Mouse (Mus musculus) intestine, postnatal 0 days (tissue): ENCODE results near the gene Fgfr2. TPM values are rescaled to one million over a fixed set of nuclear protein-coding genes. Genes with fewer than 3 reads are reported as not detected.
A peak's percentile ranks its signal among the peaks of the same experiment; 100 is the strongest.

Experiments
- ATAC-seq: fragments of 200-750 bp; cut with Nextera tagmentation; 2 replicates; pipeline ENCODE4 v1.8.0; 2017; ENCODE audit warnings: mild to moderate bottlenecking, moderate TSS enrichment, moderate library complexity
- H3K27ac ChIP-seq: fragments of 300-500 bp; sonication (generic); 2 replicates; pipeline ENCODE4 v1.5.1; 2014; ENCODE audit warnings: mild to moderate bottlenecking, low read depth, low read length, moderate library complexity
- H3K27me3 ChIP-seq: fragments of 300-500 bp; sonication (generic); replicated peaks from 2 replicates; pipeline ENCODE4 v1.6.1; 2014; ENCODE audit warnings: low read length, mixed read lengths; ENCODE audit not compliant: control insufficient read depth, insufficient read depth
- H3K36me3 ChIP-seq: fragments of 300-500 bp; sonication (generic); 2 replicates; pipeline ENCODE4 v1.6.1; 2014; ENCODE audit warnings: mild to moderate bottlenecking, moderate library complexity; ENCODE audit not compliant: control insufficient read depth, insufficient read depth
- H3K4me1 ChIP-seq: fragments of 300-500 bp; sonication (generic); replicated peaks from 2 replicates; pipeline ENCODE4 v1.6.1; 2014; ENCODE audit warnings: antibody characterized with exemption, low read length, mixed read lengths; ENCODE audit not compliant: control insufficient read depth, insufficient read depth
- H3K4me2 ChIP-seq: fragments of 300-500 bp; sonication (generic); replicated peaks from 2 replicates; pipeline ENCODE4 v1.6.1; 2014; ENCODE audit warnings: low read depth, mild to moderate bottlenecking, moderate library complexity
- H3K4me3 ChIP-seq: fragments of 300-500 bp; sonication (generic); 2 replicates; pipeline ENCODE4 v1.5.1; 2014; ENCODE audit warnings: low read depth, low read length
- H3K9ac ChIP-seq: fragments of 300-500 bp; sonication (generic); 2 replicates; pipeline ENCODE4 v1.6.1; 2014; ENCODE audit warnings: mild to moderate bottlenecking, low read depth, low read length
- H3K9me3 ChIP-seq: fragments of 300-500 bp; sonication (generic); 2 replicates; pipeline ENCODE4 v1.6.1; 2016; ENCODE audit warnings: mixed run types; ENCODE audit not compliant: control insufficient read depth
- CTCF ChIP-seq: sonication (generic); IDR thresholded peaks from 2 replicates; pipeline ENCODE4 v1.5.1; 2016; ENCODE audit warnings: low read depth, mild to moderate bottlenecking, control low read depth, antibody characterized with exemption, moderate library complexity
- WGBS: fragments of 180-500 bp; shearing (Covaris S2); extraction: QIAGEN DNeasy Blood & Tissue Kit; methylation state at CpG from one replicate; pipeline ENCODE4 v1.1.7; 2014; 5-methylcytosine and 5-hydroxymethylcytosine counted together
- polyA plus RNA-seq: library from polyadenylated mRNA; unstranded; fragments of >200 nt; fragmentation: Nextera tagmentation; extraction: Ambion mirVana; gene quantifications from 2 replicates; pipeline ENCODE4 v1.2.1, GENCODE M21; 2015

The Fgfr2 gene
- polyA plus RNA-seq, 1 experiment from 2014 or later: 29.5 TPM

- 70% methylated on average over 3 of the region's 3 CpGs for WGBS
Measured at GRCm38 (mm10) chr7:132477753-132478152, 645.4 kb downstream of the Fgfr2 start.

GRCm38 (mm10) chr7:132476491-132476890 lies 646.7 kb downstream of the Fgfr2 start:
- no peak overlapping the region for H3K27ac ChIP-seq
- ATAC-seq: no peak
- WGBS: 95% methylated on average over 2 of the region's 2 CpGs
- H3K4me2 ChIP-seq: no peak overlapping the region
- H3K9ac ChIP-seq: no peak overlapping the region
- TF ChIP-seq CTCF: no peak
- H3K9me3 ChIP-seq: no peaks in the 10 kb centered on the region
- H3K4me1 ChIP-seq: 0 out of 2 replicates have a peak, but pooled peaks cover 4% of the 10 kb centered on the region
- no peaks in the 10 kb centered on the region for H3K27me3 ChIP-seq
- H3K36me3 ChIP-seq: no peaks in the 10 kb centered on the region
- no peak overlapping the region for H3K4me3 ChIP-seq

More at GRCm38 (mm10) chr7:132477753-132478152, 645.4 kb downstream of the Fgfr2 start:
- Histone ChIP-seq H3K4me1 (0 out of 2 replicates have a peak, but pooled peaks cover 4% of the 10 kb centered on the region), H3K36me3 (no peaks in the 10 kb centered on the region), H3K4me3 (no peak overlapping the region), H3K9ac (no peak overlapping the region), H3K9me3 (no peaks in the 10 kb centered on the region), H3K4me2 (no peak overlapping the region), H3K27me3 (no peaks in the 10 kb centered on the region), H3K27ac (no peak overlapping the region)
- TF ChIP-seq CTCF: no peak
- no peak for ATAC-seq

GRCm38 (mm10) chr7:132475069-132475468 lies 648.1 kb downstream of the Fgfr2 start:
- Histone ChIP-seq H3K4me1 (no peaks in the 10 kb centered on the region), H3K9ac (no peak overlapping the region), H3K9me3 (no peaks in the 10 kb centered on the region), H3K4me3 (no peak overlapping the region), H3K4me2 (no peak overlapping the region), H3K27ac (no peak overlapping the region), H3K27me3 (no peaks in the 10 kb centered on the region), H3K36me3 (no peaks in the 10 kb centered on the region)
- 0 out of 2 replicates have a peak, but pooled peaks have one; percentile 14 for ATAC-seq
- TF ChIP-seq CTCF: peak; percentile 92
- 27% methylated on average over 5 of the region's 5 CpGs for WGBS

GRCm38 (mm10) chr7:132471327-132471726 lies 651.8 kb downstream of the Fgfr2 start:
- H3K27ac ChIP-seq: no peak overlapping the region
- no peaks in the 10 kb centered on the region for H3K9me3 ChIP-seq
- no peak for ATAC-seq
- H3K4me3 ChIP-seq: no peak overlapping the region
- H3K4me2 ChIP-seq: no peak overlapping the region
- H3K9ac ChIP-seq: no peak overlapping the region
- H3K27me3 ChIP-seq: no peaks in the 10 kb centered on the region
- H3K4me1 ChIP-seq: no peaks in the 10 kb centered on the region
- WGBS: 58% methylated on average over 3 of the region's 3 CpGs
- H3K36me3 ChIP-seq: no peaks in the 10 kb centered on the region
- TF ChIP-seq CTCF: peak; percentile 72

DNA sequence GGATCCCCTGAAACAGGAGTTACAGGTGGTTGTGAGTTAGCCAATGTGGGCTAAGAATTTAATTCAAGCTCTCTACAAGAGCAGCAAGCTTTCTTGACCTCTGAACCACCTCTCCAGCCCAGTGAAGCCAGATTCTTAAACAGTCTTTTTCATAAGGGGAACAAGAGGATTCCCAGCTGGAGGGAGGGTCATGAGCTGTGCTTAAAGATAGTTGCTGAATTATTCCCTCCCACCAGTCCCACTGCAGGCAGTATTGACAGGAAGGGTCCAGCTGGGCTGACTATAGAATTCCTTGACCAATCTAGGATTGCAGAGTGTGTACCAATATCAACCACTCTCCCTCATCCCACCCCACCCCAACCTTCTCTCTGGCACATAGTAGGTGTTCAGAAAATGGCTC lies 654.8 kb downstream of the Fgfr2 start:
- no peaks in the 10 kb centered on the region for H3K36me3 ChIP-seq
- H3K4me3 ChIP-seq: no peak overlapping the region
- no peak overlapping the region for H3K4me2 ChIP-seq
- no peaks in the 10 kb centered on the region for H3K27me3 ChIP-seq
- no peak for ATAC-seq
- H3K9me3 ChIP-seq: no peaks in the 10 kb centered on the region
- no peak overlapping the region for H3K27ac ChIP-seq
- no peaks in the 10 kb centered on the region for H3K4me1 ChIP-seq
- TF ChIP-seq CTCF: no peak
- H3K9ac ChIP-seq: no peak overlapping the region

DNA sequence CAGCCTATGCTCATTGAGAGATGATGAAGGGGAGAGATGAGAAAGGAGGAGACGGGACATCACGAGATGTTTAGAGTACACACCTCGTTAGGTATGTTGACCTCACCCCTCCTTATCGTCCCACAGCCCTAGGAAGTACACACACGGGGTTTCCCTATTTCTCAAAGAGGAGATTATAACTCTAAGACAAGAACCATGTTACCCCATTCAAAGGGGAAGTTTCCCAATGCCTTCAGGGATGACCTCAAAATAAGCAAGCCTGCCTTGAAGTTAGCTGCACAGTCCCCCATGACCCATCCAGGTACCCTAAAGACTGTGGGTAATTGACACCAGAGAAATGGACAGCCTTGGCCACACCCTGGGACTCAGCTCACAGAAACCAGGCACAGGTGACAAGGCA lies 657.3 kb downstream of the Fgfr2 start:
- Histone ChIP-seq H3K9ac (no peak overlapping the region), H3K9me3 (no peaks in the 10 kb centered on the region), H3K27ac (no peak overlapping the region), H3K36me3 (no peaks in the 10 kb centered on the region), H3K4me1 (no peaks in the 10 kb centered on the region), H3K4me3 (no peak overlapping the region), H3K4me2 (no peak overlapping the region), H3K27me3 (no peaks in the 10 kb centered on the region)
- no peak for TF ChIP-seq CTCF
- WGBS: 85% methylated on average over 5 of the region's 5 CpGs
- no peak for ATAC-seq

DNA sequence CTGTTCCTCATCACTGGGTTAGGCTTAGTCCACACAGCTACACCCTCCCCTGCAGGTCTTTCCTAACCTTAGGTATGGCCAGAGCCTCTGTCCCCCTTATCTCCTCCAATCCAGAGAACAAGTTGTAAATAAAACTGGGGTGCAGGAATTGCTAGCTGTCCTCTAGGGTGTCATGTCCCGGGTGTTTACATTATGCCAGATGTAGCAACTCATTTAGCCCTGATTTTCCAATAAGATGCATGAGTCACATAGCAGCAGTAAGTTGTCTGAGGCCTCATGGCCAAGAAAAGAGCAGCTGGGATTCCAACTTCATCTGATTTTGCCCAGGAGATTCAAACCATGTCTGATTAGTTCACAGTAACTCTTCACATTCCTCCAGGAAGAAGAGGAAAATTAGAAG lies 658.3 kb downstream of the Fgfr2 start:
- 53% methylated on average over 1 of the region's 1 CpGs for WGBS
- Histone ChIP-seq H3K36me3 (no peaks in the 10 kb centered on the region), H3K4me2 (no peak overlapping the region), H3K27me3 (no peaks in the 10 kb centered on the region), H3K4me3 (no peak overlapping the region), H3K9me3 (no peaks in the 10 kb centered on the region), H3K4me1 (no peaks in the 10 kb centered on the region), H3K27ac (no peak overlapping the region), H3K9ac (no peak overlapping the region)
- no peak for ATAC-seq
- no peak for TF ChIP-seq CTCF
